Mouse (Mus musculus) frontal cortex, postnatal 36 days (tissue): ENCODE data around the gene Zfp661.
A peak's percentile ranks its signal among the peaks of the same experiment; 100 is the strongest.
"Not testable (repeated sequence)": the region's sequence is repeated elsewhere in the genome, so short reads cannot be mapped to it uniquely, and the experiment has no call there.

ENCODE experiments used
- DNase-seq, 2 experiments: peaks; one replicate each; pipeline ENCODE4 v3.0.0; 2022; ENCODE audit warnings: low spot score in 2 of 2

Zfp661 gene

GRCm38 (mm10) chr2:127586694-127587513 is at the start of gene Zfp661, which contains the start of gene Mrps5:
Gene Zfp661, minus strand, starts transcription at chr2:127587094.
Gene Mrps5, plus strand, starts transcription at chr2:127587222.
- DNase-seq: peak; percentile 84

DNA sequence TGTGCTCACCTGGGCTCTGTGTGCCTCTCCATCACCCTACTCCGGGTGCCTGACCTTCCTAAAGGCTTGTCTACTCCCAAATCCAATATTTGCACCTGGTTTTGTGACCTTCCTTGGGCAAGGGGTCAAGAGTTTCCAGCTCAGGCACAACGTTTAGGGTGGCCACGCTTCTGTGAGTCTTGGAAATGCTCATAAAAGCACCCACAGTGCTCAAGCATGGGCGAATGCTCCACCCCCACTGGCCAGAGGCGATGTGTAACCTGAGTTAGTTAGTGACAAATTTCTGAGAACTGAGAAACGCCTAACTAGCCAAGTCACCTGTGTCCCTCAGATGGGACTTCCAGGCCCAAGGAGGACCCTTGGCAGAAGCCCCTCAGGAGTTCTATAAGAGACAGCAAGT is 48.7 kb upstream of the Zfp661 start:
- DNase-seq: no peak

DNA sequence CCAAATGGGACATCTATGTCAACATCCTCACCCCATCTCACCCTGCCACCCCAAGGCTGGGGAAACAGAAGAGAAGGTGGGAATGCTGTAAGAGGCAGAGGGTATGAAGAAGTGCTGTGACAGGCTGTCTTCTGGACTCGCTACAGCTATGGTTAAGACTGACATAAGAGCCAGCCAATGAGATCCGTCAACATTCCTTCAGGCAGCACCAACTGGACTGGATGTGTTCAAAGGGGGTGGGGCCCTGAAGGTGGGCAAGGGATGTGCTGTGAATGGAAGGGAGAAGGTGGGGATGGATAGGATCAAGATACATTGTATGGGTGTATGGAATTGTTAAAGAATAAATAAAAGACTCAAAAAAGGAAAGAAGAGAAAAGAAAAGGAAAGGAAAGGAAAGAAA is 45.7 kb upstream of the Zfp661 start:
- no peak for DNase-seq

DNA sequence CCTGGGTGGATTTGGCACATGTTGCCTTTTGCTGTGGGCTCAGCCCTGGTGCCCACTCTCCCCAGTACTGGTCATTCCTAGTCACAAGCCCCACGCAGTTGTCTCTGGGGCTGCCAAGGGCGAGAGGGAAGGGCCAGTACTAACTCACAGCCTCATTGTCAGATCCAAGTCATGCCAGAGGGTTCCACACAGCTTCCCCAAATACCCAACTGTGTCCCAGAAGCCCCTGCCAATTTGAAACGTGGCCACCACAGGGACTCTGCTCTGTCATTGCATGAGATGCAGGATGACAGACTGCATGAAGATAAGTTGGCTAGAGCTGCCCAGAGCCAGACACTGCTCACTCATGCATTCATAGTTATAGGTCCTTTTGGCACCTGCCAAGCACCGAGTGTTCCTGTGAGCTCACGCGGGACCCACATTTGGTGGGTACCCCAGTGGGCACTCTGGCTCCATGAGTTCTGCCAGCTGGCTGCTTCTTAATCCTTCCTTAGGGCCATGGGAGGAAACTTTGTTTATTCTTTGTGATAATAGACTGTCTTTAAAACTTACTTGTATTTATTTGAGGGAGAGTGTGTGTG is 41.2 kb upstream of the Zfp661 start:
- no peak for DNase-seq

GRCm38 (mm10) chr2:127627354-127627753 is 40.5 kb upstream of the Zfp661 start:
- DNase-seq: peak; percentile 4 to 12

GRCm38 (mm10) chr2:127625659-127626058 is 38.8 kb upstream of the Zfp661 start:
- no peak for DNase-seq

DNA sequence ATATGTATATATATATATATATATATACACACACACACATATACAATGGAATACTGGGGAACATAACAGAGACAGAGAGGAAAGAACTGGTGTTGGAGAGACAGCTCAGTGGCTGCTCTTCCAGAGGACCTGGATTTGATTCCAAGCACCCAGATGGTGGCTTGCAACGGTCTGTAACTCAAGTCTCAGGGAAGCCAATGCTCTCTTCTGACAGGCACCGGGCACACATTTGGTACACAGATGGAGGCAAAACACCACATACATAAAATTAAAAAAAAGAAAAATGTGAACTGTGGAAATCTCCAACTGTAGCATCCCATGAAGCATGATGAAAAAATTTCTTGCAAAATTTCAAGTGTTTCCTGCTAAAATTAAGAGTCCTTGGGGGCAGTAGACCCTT is 37.9 kb upstream of the Zfp661 start:
- DNase-seq: no peak

- no peak for DNase-seq
These were observed 35.2 kb upstream of the Zfp661 start for GRCm38 (mm10) chr2:127622065-127622464.

DNA sequence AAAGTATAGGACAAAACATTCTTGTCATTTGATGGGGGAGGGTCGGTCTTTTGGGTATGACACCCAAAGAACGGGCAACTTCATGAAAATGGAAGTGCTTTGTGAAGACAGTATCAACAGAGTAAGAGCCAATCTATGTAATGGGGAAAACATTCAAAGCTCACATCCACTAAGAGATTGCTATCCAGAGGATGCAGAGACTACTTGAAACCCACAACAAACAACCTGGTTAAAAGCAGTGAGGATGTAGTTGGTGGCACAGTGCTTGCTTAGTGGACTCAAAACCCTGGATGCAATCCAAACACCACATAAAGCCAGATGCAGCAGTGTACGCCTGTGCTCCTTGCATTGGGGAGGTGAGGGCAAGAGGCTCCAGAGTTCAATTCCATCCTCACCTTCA is 32.4 kb upstream of the Zfp661 start:
- DNase-seq: no peak

GRCm38 (mm10) chr2:127612288-127612687 is 25.4 kb upstream of the Zfp661 start:
- DNase-seq: no peak

GRCm38 (mm10) chr2:127611386-127611785 is 24.5 kb upstream of the Zfp661 start:
- DNase-seq: no peak

GRCm38 (mm10) chr2:127608986-127609385 is 22.1 kb upstream of the Zfp661 start:
- no peak for DNase-seq

GRCm38 (mm10) chr2:127608234-127608633 is 21.3 kb upstream of the Zfp661 start:
- DNase-seq: no peak

GRCm38 (mm10) chr2:127605203-127605602 is 18.3 kb upstream of the Zfp661 start:
- DNase-seq: no peak

- DNase-seq: not testable (repeated sequence)
These were observed 16.5 kb upstream of the Zfp661 start for GRCm38 (mm10) chr2:127603383-127603782.

DNA sequence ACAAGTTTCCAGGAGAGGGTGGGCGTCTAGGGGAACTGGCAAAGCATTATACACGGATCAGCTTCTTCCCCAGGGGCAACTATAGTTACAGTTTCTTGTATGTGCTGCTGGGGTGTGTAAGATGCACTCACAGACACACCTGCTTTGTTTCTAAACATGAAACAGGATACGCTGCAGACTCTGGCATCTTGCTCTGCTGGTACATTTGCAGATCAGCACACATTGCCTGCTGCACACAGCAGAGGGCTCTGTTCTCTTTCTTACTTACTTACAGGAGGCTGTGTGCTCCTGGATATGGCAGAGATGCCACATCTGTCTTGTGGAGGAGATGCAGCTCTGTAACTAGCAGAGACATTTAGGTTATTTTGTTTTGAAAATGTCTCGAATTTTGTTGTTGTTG is 3.9 kb upstream of the Zfp661 start:
- no peak for DNase-seq

- no peak for DNase-seq
These were observed 3.3 kb upstream of the Zfp661 start for GRCm38 (mm10) chr2:127590204-127590603.

GRCm38 (mm10) chr2:127588897-127589296 is 2.0 kb upstream of the Zfp661 start:
- no peak for DNase-seq

GRCm38 (mm10) chr2:127587514-127587844 is 585 bp upstream of the Zfp661 start:
- no peak for DNase-seq

DNA sequence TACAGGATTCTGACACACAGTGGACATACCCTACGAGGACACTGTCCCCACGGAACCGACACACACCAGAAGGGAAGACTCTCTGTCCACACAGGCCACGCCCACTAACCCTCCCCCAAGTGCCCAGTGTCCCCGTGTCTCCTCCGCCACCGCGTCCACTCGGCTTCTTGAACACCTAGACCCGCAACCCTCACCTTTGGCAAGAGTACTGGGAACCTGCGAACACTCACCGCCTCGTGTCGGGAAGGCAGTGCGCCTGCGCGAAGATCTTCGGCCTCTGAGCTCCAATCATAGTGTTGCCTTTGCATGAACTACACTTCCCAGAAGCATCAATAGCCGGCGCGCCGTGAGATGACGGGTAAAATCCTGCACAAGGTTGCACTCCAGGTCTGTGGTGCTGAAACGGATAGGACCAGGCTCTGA is 2.4 kb downstream of the Zfp661 start:
- peak; percentile 97 for DNase-seq

GRCm38 (mm10) chr2:127573322-127573721 is 13.6 kb downstream of the Zfp661 start:
- no peak for DNase-seq

- DNase-seq: peak; percentile 91 to 98
These were observed 27.6 kb downstream of the Zfp661 start for GRCm38 (mm10) chr2:127559070-127559966.
